8 mouse cellular contexts compared by ENCODE assay signal in genomic region chr7:142663931-142664421, GRCm38 (mm10). TPM values are rescaled to one million over a fixed set of nuclear protein-coding genes. Genes with fewer than 3 reads are reported as not detected.
DNase-seq lines count a peak whose midpoint lies in the region; ATAC-seq and TF ChIP-seq lines count a peak whose summit lies in the region.

No protein-coding gene starts in this region.

- peaks cover 60% of the 10 kb centered on the region for H3K27me3 ChIP-seq in hindbrain, postnatal 0 days (ENCODE audit: insufficient read depth, low read length)
- peaks cover 83% of the 10 kb centered on the region for H3K27me3 ChIP-seq in neural tube, embryonic 12.5 days (replicated peaks)

- peak overlapping the region; percentile 39 for H3K4me3 ChIP-seq in embryonic fibroblast, embryonic 13.5 days (ENCODE audit: insufficient read depth, low read length)
- peak overlapping the region; percentile 14 for H3K4me3 ChIP-seq in hindbrain, postnatal 0 days (ENCODE audit: low read length)
- peak overlapping the region; percentile 18 for H3K4me3 ChIP-seq in neural tube, embryonic 12.5 days

- H3K36me3 ChIP-seq in hindbrain, postnatal 0 days (ENCODE audit: insufficient read depth, low read length), result no peaks in the 10 kb centered on the region
- H3K36me3 ChIP-seq in neural tube, embryonic 12.5 days, result peaks cover 2% of the 10 kb centered on the region; the same call in 1 of the 2 replicates

- WGBS in hindbrain, postnatal 0 days, result under 1% methylated on average over 52 of the region's 53 CpGs
- WGBS in neural tube, embryonic 12.5 days, result under 1% methylated on average over 53 of the region's 53 CpGs

- H3K27ac ChIP-seq in embryonic fibroblast, embryonic 13.5 days (ENCODE audit: insufficient read depth, low read length), result no peak overlapping the region; the same call in 1 of the 2 replicates
- H3K27ac ChIP-seq in hindbrain, postnatal 0 days, result no peak overlapping the region
- no peak overlapping the region for H3K27ac ChIP-seq in neural tube, embryonic 12.5 days

- H3K9me3 ChIP-seq in hindbrain, postnatal 0 days (ENCODE audit: low read length), result no peaks in the 10 kb centered on the region
- peaks cover 8% of the 10 kb centered on the region; the same call in 1 of the 2 replicates for H3K9me3 ChIP-seq in neural tube, embryonic 12.5 days

- TF ChIP-seq CTCF in embryonic fibroblast, embryonic 13.5 days (IDR thresholded peaks at IDR 0.05; ENCODE audit: borderline replicate concordance, insufficient read depth, low read length), result no peak
- no peak for TF ChIP-seq CTCF in hindbrain, postnatal 0 days (IDR thresholded peaks at IDR 0.05; ENCODE audit: low read depth)

- DNase-seq in kidney, postnatal 4 days, result peak; percentile 64 to 70
- DNase-seq in kidney, postnatal 36 days, result no peak
- no peak for DNase-seq in hindbrain, postnatal 0 days (ENCODE audit: low spot score)
- no peak for DNase-seq in ovary, adult 18-20 months (ENCODE audit: low spot score)
- no peak for DNase-seq in spleen, postnatal 14 days (ENCODE audit: low spot score in 2 of 2)

- no peaks in the 10 kb centered on the region for H3K4me1 ChIP-seq in embryonic fibroblast, embryonic 13.5 days (ENCODE audit: control insufficient read depth, insufficient read depth, low read length)
- H3K4me1 ChIP-seq in hindbrain, postnatal 0 days (ENCODE audit: insufficient read depth, low read length), result 0 out of 2 replicates have a peak, but pooled peaks cover 5% of the 10 kb centered on the region
- H3K4me1 ChIP-seq in neural tube, embryonic 12.5 days, result peaks cover 23% of the 10 kb centered on the region

- no peak for TF ChIP-seq POLR2A in embryonic fibroblast, embryonic 13.5 days (IDR thresholded peaks at IDR 0.05; ENCODE audit: low read depth, low read length)

- no peak overlapping the region for H3K9ac ChIP-seq in hindbrain, postnatal 0 days (replicated peaks; ENCODE audit: low read length)
- H3K9ac ChIP-seq in neural tube, embryonic 12.5 days, result 0 out of 2 replicates have a peak overlapping the region, but pooled peaks have one; percentile 33

- peak overlapping the region; percentile 33 for H3K4me2 ChIP-seq in hindbrain, postnatal 0 days (ENCODE audit: low read depth, low read length)
- H3K4me2 ChIP-seq in neural tube, embryonic 12.5 days (replicated peaks), result peak overlapping the region; percentile 46

- 0 out of 2 replicates have a peak, but pooled peaks have one; percentile 25 for ATAC-seq in hindbrain, postnatal 0 days
- ATAC-seq in neural tube, embryonic 12.5 days (ENCODE audit: low FRiP score, low read depth), result no peak
- no peak for ATAC-seq in frontal cortex, adult (ENCODE audit: low TSS enrichment)

RNA-seq across cellular contexts. Expression of gene Igf2, which starts 2.6 kb away (rescaled TPM):
- polyA plus RNA-seq in embryonic fibroblast, embryonic 13.5 days (2011; ENCODE audit: insufficient read length, low read depth, missing spikeins), result 2,532 and 4,944 TPM in 2 replicates
- 262 and 308 TPM in 2 replicates for total RNA-seq in hindbrain, postnatal 0 days (2014; rRNA removed)
- 200 and 279 TPM in 2 replicates for polyA plus RNA-seq in hindbrain, postnatal 0 days (2015; fragmentation: Nextera tagmentation; extraction: Ambion mirVana)
- polyA plus RNA-seq in neural tube, embryonic 12.5 days (2016; fragmentation: Nextera tagmentation; extraction: Ambion mirVana), result 254 and 320 TPM in 2 replicates

RNA-seq across cellular contexts. Expression of gene Gm49394, which starts 5.8 kb away (rescaled TPM):
- 0.45 and 0.93 TPM in 2 replicates for polyA plus RNA-seq in embryonic fibroblast, embryonic 13.5 days (2011; ENCODE audit: insufficient read length, low read depth, missing spikeins)
- total RNA-seq in hindbrain, postnatal 0 days (2014; rRNA removed), result 0.32 and 0.68 TPM in 2 replicates
- not detected in 2 replicates for polyA plus RNA-seq in hindbrain, postnatal 0 days (2015; fragmentation: Nextera tagmentation; extraction: Ambion mirVana)
- polyA plus RNA-seq in neural tube, embryonic 12.5 days (2016; fragmentation: Nextera tagmentation; extraction: Ambion mirVana), result not detected in 2 replicates

Comparison
In these comparisons a context has a peak if more than half of its experiments do, and no peak if none do; other contexts are left out.
1. DNase-seq: peak in kidney, postnatal 4 days (2 of 2); none in kidney, postnatal 36 days (0 of 2), hindbrain, postnatal 0 days (single experiment), ovary, adult 18-20 months (single experiment) and spleen, postnatal 14 days (0 of 2).
2. Peak in every context shown above with its lines, with median percentiles within 50 percentile points of each other: H3K4me3 ChIP-seq.